Mouse (Mus musculus) ovary, adult 18-20 months (tissue): ENCODE measurements at regions not wholly inside any gene's neighbourhood (a gene's known extent, or its start where the extent isn't known, plus 50 kb on each side); places are given as distances from the start of the nearest gene placed in this dataset.

ENCODE experiments used
- DNase-seq: peaks from one replicate; pipeline ENCODE4 v3.0.0; 2022; ENCODE audit warnings: low spot score, mixed read lengths

- DNase-seq, result no peak
These were observed 578.5 kb downstream of the Plekhb2 start for GRCm38 (mm10) chr1:35428126-35428840.

DNA sequence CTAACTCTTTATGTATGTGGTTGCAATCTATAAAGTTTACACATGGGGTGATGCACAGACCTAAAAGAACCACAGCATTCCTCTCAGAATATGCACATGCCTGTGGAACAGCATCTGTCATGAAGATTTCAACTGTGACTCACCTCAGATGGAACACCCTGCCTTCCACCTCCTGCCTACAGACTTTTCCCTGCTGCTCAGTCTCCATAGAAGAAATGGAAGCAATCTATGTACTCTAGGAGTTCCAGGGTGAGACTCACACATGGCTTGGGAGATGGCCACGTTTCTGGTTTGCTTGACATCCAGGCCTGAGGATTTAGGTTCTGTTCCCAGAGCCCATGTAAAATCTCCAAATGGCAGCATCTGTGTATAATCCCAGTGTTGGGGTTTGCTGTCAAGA lies 579.7 kb downstream of the Plekhb2 start:
- DNase-seq, result no peak

- DNase-seq, result no peak
These were observed 585.9 kb downstream of the Plekhb2 start for GRCm38 (mm10) chr1:35435721-35436120.

- no peak for DNase-seq
These were observed 597.6 kb downstream of the Plekhb2 start for GRCm38 (mm10) chr1:35447345-35447744.

DNA sequence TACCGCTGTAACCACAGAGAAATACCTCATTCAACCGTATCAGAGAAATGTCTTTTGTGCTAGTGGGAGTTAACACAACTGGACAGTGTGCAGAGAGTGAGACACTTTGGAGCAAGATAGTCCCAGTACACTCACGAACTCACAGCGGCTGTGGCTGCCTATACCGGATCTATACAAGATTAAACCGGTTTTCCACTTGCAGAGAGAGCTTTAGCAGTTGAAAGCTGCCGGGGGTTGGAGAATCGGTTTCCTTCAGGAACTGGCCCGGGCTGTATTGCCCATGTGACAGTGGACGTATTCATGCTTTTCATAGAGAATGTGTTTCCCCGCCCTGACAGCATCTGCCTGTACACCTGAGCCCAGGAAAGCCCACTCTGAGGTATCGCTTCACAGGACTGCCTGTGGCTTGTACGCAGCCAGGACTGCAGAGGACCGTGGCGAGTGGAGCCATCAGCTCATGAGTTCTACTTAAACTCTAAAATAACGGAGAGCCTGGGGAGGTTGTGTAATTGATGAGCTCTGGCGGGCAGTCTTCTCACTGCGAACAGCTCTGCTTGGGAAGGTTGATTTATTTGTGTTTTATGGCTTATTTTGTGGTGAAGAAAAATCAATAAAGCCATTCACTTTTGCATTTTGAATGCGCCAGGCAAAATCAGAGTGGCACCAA lies 602.8 kb downstream of the Plekhb2 start:
- DNase-seq, result no peak

- no peak for DNase-seq
These were observed 607.8 kb downstream of the Plekhb2 start for GRCm38 (mm10) chr1:35457591-35457990.

DNA sequence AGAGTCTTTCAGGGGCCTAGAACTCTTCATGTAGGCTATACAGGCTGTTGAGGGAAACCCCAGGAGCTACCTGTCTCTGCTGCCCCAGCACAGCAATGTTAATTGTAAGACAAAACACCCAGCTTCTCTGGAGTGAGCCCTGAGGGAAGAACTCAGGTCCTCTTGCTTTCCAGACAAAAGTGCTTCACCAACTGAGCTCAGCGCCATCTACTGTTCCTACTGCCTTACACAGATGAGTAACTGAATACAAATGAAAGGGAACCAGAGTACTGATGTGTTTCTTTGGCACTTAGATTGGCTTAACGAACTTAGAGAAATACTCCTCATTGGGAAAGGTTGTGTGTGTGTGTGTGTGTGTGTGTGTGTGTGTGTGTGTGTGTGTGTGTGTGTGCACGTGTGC lies 603.1 kb upstream of the Hs6st1 start:
- no peak for DNase-seq

DNA sequence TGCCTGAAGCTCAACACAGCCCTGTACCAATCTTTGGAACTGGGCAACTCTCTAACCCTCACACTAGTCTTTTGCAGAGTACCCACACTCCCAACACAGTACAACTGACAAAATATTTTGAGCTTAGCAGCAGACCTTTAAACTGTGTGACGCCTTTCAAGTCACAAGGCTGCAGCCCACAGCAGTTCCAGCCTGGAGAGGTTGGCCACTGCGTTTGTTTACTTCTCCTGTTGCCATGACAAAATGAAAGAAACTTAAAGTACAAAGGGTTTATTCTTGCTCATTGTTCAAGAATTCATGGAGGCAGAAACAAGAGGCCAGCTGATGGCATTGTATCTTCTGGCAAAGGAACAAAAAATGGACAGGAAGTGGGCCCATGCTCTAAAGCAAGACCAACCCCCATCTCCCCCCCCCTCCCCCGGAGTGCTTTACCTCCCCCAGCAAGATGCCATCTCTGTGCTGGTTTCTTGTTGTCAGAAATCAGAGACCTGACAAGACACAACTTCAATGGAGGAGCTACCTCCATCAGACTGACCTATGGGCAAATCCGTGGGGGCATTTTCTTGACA lies 598.9 kb upstream of the Hs6st1 start:
- no peak for DNase-seq

DNA sequence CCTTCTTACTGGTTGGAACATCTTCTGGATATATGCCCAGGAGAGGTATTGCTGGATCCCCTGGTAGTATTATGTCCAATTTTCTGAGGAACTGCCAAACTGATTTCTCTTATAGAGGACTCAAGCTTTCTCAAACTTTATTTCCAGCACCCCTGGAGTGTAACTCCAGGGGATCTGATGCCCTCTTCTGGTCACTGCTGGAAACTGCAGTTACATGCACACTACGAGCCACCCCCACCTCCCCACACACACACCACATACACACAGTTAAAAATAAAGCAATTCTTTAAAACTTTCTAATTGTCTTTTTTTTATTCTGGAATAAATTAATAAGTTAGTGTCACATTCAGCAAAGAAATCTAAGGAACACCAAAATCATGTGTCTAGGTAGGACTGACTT lies 589.9 kb upstream of the Hs6st1 start:
- DNase-seq, result no peak

GRCm38 (mm10) chr1:35495963-35496362 lies 572.2 kb upstream of the Hs6st1 start:
- no peak for DNase-seq

DNA sequence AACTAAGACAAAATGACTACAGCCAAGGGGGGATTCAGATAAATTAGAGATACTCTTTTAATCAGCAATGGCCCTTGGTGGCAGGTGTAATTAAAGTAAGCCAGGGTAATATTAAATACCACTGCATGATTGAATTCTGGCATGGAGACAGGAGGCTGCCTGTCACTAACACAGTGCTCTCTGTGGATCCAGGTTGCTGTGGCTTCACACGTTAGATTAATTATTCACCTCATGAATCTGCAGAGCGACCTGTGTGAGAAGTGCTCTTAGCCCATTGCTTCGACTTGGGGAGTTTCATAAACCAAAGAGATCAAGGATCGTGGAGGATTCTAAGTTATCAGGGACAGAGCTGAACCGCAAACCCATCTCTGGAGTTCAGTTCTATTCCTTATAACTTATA lies 545.2 kb upstream of the Hs6st1 start:
- no peak for DNase-seq

- no peak for DNase-seq
These were observed 544.3 kb upstream of the Hs6st1 start for GRCm38 (mm10) chr1:35523790-35524362.

DNA sequence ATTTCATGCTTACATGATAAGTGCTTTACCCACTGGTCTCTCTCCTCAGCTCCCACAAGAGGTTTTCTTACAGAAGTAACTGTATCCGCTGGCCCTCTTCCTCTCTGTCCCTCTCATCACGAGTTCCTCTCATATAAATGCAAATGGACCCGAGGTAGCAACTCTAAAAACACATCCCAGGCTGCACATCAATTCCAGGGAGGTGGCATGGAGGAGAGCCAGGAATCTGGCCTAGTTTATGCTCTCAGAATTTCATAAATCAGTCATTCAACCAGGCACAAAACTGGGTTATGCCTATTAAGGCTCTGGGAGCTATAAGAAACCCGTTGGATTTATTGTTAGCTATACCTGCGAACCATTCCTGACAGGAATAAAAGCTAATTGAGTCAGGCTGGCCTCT lies 543.4 kb upstream of the Hs6st1 start:
- no peak for DNase-seq

DNA sequence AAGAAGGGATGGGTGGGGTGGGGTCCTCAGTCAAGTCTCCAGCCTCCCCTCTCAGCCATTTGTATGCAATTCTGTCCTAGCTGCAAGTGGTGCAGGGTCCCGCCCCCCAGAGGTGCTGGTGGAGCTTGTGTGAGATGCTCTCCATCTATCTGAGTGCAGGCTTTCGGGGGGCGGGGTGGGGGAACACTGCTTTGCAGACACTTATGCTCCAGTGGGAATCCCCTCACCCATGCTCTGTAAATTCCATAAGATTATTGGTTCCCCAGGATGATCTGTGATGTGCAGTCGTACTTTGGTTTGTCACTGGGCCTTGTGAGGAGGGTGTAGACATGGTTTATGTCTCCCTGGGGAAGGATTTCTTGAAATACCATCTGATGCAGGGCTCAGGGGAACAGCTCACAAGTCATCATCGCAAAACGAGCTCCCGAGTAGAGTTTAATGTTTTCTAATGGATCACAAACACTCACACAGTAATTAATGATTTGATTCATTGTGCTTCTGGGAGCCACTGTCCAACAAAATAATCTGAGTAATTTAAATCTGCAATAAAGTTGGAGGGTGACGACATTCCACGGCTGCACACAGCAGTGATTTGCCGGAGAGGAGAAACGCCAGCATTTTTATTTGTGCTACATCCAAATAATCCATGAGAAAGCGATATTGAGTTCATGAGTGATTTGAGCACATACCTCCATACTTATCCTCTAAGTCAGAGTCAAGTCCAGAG lies 540.3 kb upstream of the Hs6st1 start:
- DNase-seq, result no peak

DNA sequence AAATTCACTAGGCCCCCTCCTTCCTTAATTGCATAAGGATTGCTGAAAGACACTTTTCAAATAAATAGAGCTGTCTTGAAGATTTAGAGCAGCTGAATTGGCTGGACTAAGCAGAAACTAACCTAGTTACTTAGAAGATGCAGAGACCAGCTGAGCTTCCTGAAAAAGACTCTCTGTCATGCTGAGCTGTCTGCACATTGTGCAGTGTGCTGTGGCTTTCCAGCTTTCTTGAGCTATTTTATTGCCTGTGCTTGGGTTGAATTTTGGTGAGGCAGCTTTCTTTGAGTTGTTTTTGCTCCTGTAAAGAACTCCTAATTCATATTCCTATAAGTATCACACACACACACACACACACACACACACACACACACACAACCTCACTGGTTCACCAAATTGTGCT lies 532.7 kb upstream of the Hs6st1 start:
- DNase-seq, result no peak

- DNase-seq, result no peak
These were observed 531.9 kb upstream of the Hs6st1 start for GRCm38 (mm10) chr1:35536276-35536675.

DNA sequence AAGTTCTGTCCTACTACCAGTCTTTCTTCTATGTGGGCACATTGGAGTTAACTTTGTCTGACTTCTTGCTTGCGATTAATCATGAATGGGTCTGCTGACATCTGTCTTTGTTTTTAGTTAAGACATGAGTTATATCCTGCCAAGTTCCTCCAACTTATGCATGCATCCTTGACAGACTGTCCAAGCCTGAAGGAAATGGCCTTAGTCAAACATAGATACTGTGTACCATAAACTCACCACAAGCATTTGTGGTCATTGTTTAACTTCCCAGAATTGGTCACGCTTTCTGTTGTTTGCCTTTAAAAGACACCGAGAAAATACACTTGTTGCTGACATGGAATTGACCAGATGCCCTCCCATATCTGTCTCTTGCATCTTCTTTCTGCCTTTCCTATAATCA lies 519.4 kb upstream of the Hs6st1 start:
- no peak for DNase-seq

GRCm38 (mm10) chr1:35551503-35551902 lies 516.7 kb upstream of the Hs6st1 start:
- no peak for DNase-seq

- no peak for DNase-seq
These were observed 505.4 kb upstream of the Hs6st1 start for GRCm38 (mm10) chr1:35562786-35563185.

GRCm38 (mm10) chr1:35575203-35575602 lies 493.0 kb upstream of the Hs6st1 start:
- no peak for DNase-seq

- no peak for DNase-seq
These were observed 488.8 kb upstream of the Hs6st1 start for GRCm38 (mm10) chr1:35579392-35579791.

GRCm38 (mm10) chr1:35579992-35580391 lies 488.2 kb upstream of the Hs6st1 start:
- DNase-seq, result no peak

DNA sequence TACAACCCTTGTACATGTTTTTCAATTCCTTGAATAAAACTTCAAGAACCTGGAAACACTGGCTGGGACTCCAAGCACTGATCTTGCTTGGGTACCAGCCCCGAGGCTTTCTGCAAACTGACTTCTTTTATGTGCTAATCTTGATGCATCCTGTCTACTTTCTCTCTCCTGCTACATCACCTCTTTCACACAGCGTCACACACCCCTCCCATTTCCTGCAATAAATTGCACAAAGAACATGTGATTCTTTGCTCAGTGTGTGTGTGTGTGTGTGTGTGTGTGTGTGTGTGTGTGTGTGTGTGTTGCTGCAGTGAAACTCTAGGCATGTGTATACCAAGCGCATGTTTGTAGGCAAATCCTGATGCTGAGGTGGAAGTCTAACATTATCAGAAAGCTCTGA lies 487.7 kb upstream of the Hs6st1 start:
- no peak for DNase-seq
